Mouse (Mus musculus) megakaryocyte, adult 5-6 weeks (primary cell): Measurements from ENCODE around the gene Chd4. TPM values are rescaled to one million over a fixed set of nuclear protein-coding genes. Genes with fewer than 3 reads are reported as not detected.

Experiments used
- ATAC-seq: 2 replicates; pipeline ENCODE4 v1.8.0; 2016; ENCODE audit warnings: mild to moderate bottlenecking, inconsistent platforms; ENCODE audit not compliant: poor library complexity, severe bottlenecking
- total RNA-seq, 2 experiments: library from RNA; stranded (forward) in 1 of 2; stranded (reverse) in 1 of 2; fragments of 153-499, 151-499 nt in 1 of 2; fragments of 221-1000, 200-1000 nt in 1 of 2; gene quantifications; 2 replicates each; pipeline versions ENCODE4 v1.2.3 to v1.2.4; 2015 to 2017

Gene Chd4
- total RNA-seq, 2 experiments from 2014 or later = 64.9 to 282 TPM

GRCm38 (mm10) chr6:125090341-125091085, 5.3 kb upstream of the Chd4 start:
- no peak for ATAC-seq

- no peak for ATAC-seq
Observed at GRCm38 (mm10) chr6:125092372-125092771, 3.4 kb upstream of the Chd4 start.

GRCm38 (mm10) chr6:125094843-125095242, 938 bp upstream of the Chd4 start:
- no peak for ATAC-seq

- ATAC-seq = no peak
Observed at GRCm38 (mm10) chr6:125096279-125096596, 457 bp downstream of the Chd4 start.

- peak; percentile 20 for ATAC-seq
Observed at GRCm38 (mm10) chr6:125096597-125097345, 990 bp downstream of the Chd4 start.

GRCm38 (mm10) chr6:125097346-125097689, 1.5 kb downstream of the Chd4 start:
- ATAC-seq = no peak

GRCm38 (mm10) chr6:125097951-125098350, 2.2 kb downstream of the Chd4 start:
- no peak for ATAC-seq

GRCm38 (mm10) chr6:125098513-125098912, 2.7 kb downstream of the Chd4 start:
- ATAC-seq = no peak

- peak; percentile 64 for ATAC-seq
Observed at GRCm38 (mm10) chr6:125099421-125099971, 3.7 kb downstream of the Chd4 start.

- no peak for ATAC-seq
Observed at GRCm38 (mm10) chr6:125101444-125101843, 5.7 kb downstream of the Chd4 start.

- ATAC-seq = no peak
Observed at GRCm38 (mm10) chr6:125104223-125104622, 8.4 kb downstream of the Chd4 start.

GRCm38 (mm10) chr6:125107705-125108104, 11.9 kb downstream of the Chd4 start:
- no peak for ATAC-seq

- no peak for ATAC-seq
Observed at GRCm38 (mm10) chr6:125109371-125109770, 13.6 kb downstream of the Chd4 start.

- ATAC-seq = no peak
Observed at GRCm38 (mm10) chr6:125110927-125111326, 15.1 kb downstream of the Chd4 start.

GRCm38 (mm10) chr6:125112553-125112952, 16.8 kb downstream of the Chd4 start:
- ATAC-seq = peak; percentile 83

GRCm38 (mm10) chr6:125119387-125119786, 23.6 kb downstream of the Chd4 start:
- no peak for ATAC-seq

- no peak for ATAC-seq
Observed at GRCm38 (mm10) chr6:125128724-125129123, 32.9 kb downstream of the Chd4 start.

GRCm38 (mm10) chr6:125129710-125130402, 34.1 kb downstream of the Chd4 start:
- ATAC-seq = no peak

- peak; percentile 96 for ATAC-seq
Observed at GRCm38 (mm10) chr6:125131302-125132156, 35.7 kb downstream of the Chd4 start, which contains the start of gene Nop2. Gene Nop2, plus strand, starts transcription at chr6:125131909.

GRCm38 (mm10) chr6:125132470-125132869, 36.7 kb downstream of the Chd4 start:
- ATAC-seq = no peak
